Mouse (Mus musculus): ENCODE measurements around the gene Timm22.
A peak's percentile ranks its signal among the peaks of the same experiment; 100 is the strongest.

Gene Timm22

GRCm38 (mm10) chr11:76436009-76436408, 29.3 kb downstream of the Timm22 start:
- DNase-seq (ENCODE audit: low spot score), result no peak

- DNase-seq (ENCODE audit: low spot score), result no peak
Observed at GRCm38 (mm10) chr11:76436864-76437437, 30.2 kb downstream of the Timm22 start.

GRCm38 (mm10) chr11:76439666-76440065, 32.9 kb downstream of the Timm22 start:
- DNase-seq (ENCODE audit: low spot score), result no peak

DNA sequence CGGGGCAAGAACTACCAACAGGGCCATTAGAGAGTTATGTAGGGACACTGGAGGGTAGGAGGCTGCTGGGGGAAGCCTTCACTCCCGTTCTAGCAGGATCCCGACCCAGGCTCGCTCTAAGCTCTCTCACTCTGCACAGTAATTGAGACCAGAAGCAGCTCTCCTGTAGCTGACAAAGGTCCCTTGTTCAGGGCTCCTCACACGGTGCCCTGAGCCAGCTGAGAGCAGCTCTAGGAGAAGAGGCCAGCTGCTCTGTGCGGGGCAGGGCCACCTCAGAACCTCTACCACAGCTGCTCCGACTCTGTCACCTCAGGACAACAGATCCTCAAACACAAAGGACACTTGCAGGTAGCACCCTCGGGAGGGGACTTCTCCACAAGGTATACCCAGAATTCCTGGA, 38.7 kb downstream of the Timm22 start:
- no peak for DNase-seq (ENCODE audit: low spot score)

DNA sequence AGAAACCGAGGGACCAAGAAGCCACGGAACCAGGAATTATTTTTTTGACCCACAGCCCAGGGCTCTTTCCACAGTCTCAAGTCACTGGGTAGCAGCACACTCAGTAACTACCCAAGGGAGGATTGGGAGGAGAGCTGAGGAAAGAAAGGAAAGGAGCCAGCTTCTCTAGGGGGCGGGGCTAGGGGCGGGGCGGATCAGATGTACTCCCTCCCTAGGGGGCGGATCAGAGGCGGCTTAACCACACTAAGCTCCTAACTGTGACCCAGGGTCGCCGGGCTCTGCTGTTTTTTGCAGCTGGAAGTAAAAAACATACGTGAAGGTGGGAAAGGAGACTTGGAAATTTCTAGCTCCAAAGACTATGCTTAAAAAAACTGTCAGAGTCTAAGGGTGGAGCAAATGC, 39.5 kb downstream of the Timm22 start:
- DNase-seq (ENCODE audit: low spot score), result no peak

DNA sequence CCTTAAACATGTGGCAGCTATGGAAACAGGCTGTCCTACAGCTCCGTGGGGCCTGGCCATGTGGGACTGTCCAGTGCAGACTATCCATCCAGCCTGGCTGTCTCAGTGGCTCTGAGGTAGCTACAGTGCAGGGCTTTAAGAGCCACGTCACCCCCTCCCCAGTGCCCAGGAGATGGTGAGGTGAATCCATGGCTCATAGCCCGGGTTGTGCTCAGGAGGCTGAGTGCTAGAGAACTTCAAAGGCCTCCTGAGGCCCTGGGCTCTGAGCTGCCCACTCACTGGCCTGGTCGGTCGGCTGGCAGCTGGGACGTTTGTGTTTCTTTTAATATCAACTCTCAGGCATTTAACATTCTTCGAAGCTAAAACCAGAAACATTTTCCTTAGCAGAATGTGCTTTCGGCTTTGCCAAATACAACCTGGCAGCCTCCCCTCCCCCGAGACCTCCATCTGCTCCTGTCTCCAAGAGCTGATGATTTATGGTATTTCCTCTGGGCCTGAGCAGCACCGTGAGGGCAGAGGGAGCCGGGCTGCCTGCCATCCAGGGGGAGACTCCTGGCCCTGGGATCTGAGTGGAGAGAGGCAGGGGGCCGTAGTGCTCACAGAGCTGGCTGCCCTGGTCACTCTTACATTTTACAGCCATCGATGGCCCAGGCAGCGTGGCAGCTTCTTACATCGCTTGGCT, 42.9 kb downstream of the Timm22 start:
- peak; percentile 61 for DNase-seq (ENCODE audit: low spot score)

DNA sequence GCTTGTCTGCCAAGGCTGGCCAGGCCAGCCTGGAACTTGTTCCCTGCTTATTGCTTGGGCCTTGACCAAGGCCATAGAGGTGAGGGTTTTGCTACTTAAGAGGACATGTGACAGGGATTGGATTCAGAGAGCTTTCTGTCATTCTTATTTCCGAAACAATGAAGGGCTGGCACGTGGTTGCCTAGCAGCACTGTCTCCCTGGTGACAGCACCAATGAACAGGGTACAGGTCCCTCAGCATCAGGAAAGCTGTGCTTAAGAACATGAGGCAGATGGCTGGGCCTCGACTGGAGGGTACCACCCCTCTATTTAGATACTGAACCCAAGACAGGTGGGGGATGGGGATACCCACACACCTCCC, 43.4 kb downstream of the Timm22 start:
- DNase-seq (ENCODE audit: low spot score), result peak; percentile 33

DNA sequence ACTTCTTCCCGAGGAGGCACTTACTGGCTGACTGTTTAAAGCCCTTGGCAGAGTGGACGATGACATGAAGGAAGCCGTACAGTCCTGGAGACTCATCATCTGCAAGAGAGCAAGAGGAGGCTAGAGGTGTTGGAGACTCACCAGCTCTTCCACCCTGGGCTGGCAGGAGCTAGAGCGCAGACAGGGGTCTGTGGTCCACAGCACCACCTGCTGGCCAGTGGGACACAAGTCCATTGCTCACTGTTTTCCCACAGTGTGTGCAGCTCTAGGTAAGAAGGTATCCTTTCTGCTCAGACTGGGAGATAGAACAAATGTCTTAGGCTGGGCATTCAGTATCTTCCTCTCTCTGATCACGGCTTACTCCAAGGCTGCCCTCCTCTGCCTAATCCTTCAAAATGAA, 47.7 kb downstream of the Timm22 start:
- DNase-seq (ENCODE audit: low spot score), result no peak

DNA sequence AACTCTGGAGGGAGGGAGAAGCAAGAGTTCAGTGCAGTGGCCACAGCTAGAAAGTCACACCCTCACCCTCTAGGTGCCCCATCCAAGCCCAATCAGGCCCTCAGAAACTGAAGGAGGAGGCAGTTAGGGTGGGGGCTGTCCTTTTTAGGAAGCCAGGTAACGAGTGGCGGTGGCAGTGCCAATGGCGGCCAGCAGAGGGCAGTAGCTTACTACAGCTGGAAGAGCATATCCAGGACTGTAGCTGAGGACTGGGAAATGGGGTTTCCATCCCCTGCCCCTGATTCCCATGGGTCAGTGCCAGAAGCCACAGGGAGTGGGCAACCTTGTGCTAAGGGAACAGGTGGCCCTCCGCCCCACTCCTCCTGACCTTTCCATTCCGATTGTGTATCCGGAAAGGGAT, 49.5 kb downstream of the Timm22 start:
- DNase-seq (ENCODE audit: low spot score), result peak; percentile 75

- DNase-seq (ENCODE audit: low spot score), result no peak
Observed at GRCm38 (mm10) chr11:76456897-76457296, 50.1 kb downstream of the Timm22 start.

DNA sequence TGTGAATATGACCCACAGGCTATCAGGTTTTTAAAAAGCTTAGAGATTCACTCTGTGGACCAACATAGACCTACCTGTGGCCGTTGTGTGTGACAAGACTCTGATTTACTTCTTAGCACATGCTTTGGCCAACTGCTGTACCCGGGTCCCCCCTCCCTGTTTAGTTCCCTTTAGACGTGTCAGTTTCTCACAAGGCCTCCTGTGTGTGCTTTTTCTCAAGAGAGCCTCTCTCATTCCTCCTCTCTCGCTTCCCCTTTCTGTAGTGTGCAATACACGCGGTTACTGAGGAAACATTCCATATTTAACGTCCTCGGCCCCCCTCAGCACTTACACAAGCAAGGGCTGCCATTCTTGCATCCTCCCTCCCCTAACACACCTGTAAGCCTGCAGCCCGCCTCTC, 52.0 kb downstream of the Timm22 start:
- no peak for DNase-seq (ENCODE audit: low spot score)

- no peak for DNase-seq (ENCODE audit: low spot score)
Observed at GRCm38 (mm10) chr11:76459489-76459888, 52.7 kb downstream of the Timm22 start.

GRCm38 (mm10) chr11:76461201-76461600, 54.4 kb downstream of the Timm22 start:
- no peak for DNase-seq (ENCODE audit: low spot score)

GRCm38 (mm10) chr11:76461696-76462095, 54.9 kb downstream of the Timm22 start:
- DNase-seq (ENCODE audit: low spot score), result no peak

DNA sequence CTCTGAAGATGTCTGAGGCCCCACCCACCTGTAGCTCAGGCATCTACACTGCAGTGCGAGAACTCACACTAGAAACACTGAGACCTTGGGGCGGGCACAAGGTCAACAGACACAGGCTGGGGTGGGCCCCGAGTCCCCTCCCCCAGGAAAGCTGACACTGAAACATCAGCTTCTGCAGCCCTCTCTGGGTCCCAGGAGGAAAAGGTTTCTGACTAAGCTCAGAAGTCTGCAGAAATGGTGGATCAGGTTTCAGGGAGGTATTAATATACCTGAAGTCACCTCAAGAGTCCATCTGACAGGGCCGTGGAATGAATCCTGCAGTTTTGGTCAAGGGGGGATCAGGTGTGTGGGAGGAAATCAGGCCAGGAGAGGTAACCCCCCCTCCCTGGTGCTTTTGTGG, 59.1 kb downstream of the Timm22 start:
- no peak for DNase-seq (ENCODE audit: low spot score)
